Mouse (Mus musculus): Measurements from ENCODE around the gene Grik5.
"Not testable (repeated sequence)": the region's sequence is repeated elsewhere in the genome, so short reads cannot be mapped to it uniquely, and the experiment has no call there.

Gene Grik5

GRCm38 (mm10) chr7:25079496-25080026 is 7.4 kb upstream of the Grik5 start:
- no peak for DNase-seq

- DNase-seq, result no peak
Observed at GRCm38 (mm10) chr7:25077414-25077755, 5.2 kb upstream of the Grik5 start.

GRCm38 (mm10) chr7:25076663-25077413 is 4.7 kb upstream of the Grik5 start:
- peak; percentile 97 for DNase-seq

- no peak for DNase-seq
Observed at GRCm38 (mm10) chr7:25076296-25076662, 4.1 kb upstream of the Grik5 start.

GRCm38 (mm10) chr7:25073924-25074323 is 1.8 kb upstream of the Grik5 start:
- DNase-seq, result no peak

- DNase-seq, result peak; percentile 64
Observed at GRCm38 (mm10) chr7:25072716-25073390, 707 bp upstream of the Grik5 start.

GRCm38 (mm10) chr7:25068724-25069123 is 3.4 kb downstream of the Grik5 start:
- DNase-seq, result no peak

GRCm38 (mm10) chr7:25067909-25068656 is 4.1 kb downstream of the Grik5 start:
- no peak for DNase-seq

- no peak for DNase-seq
Observed at GRCm38 (mm10) chr7:25067338-25067737, 4.8 kb downstream of the Grik5 start.

- no peak for DNase-seq
Observed at GRCm38 (mm10) chr7:25063900-25064299, 8.2 kb downstream of the Grik5 start.

GRCm38 (mm10) chr7:25063346-25063745 is 8.8 kb downstream of the Grik5 start:
- no peak for DNase-seq

GRCm38 (mm10) chr7:25058836-25059235 is 13.3 kb downstream of the Grik5 start:
- DNase-seq, result no peak

GRCm38 (mm10) chr7:25058394-25058793 is 13.8 kb downstream of the Grik5 start:
- DNase-seq, result no peak

GRCm38 (mm10) chr7:25057888-25058287 is 14.3 kb downstream of the Grik5 start:
- no peak for DNase-seq

GRCm38 (mm10) chr7:25056951-25057350 is 15.2 kb downstream of the Grik5 start:
- no peak for DNase-seq

GRCm38 (mm10) chr7:25052587-25052986 is 19.6 kb downstream of the Grik5 start:
- DNase-seq, result no peak

GRCm38 (mm10) chr7:25049295-25049930 is 22.7 kb downstream of the Grik5 start:
- DNase-seq, result no peak

GRCm38 (mm10) chr7:25047363-25047762 is 24.8 kb downstream of the Grik5 start:
- no peak for DNase-seq

GRCm38 (mm10) chr7:25044599-25044998 is 27.5 kb downstream of the Grik5 start:
- not testable (repeated sequence) for DNase-seq

GRCm38 (mm10) chr7:25041921-25042320 is 30.2 kb downstream of the Grik5 start:
- no peak for DNase-seq

- DNase-seq, result peak; percentile 81
Observed at GRCm38 (mm10) chr7:25035916-25036315, 36.2 kb downstream of the Grik5 start.

- DNase-seq, result no peak
Observed at GRCm38 (mm10) chr7:25034796-25035195, 37.4 kb downstream of the Grik5 start.

GRCm38 (mm10) chr7:25031528-25031927 is 40.6 kb downstream of the Grik5 start:
- DNase-seq, result no peak
